Mouse (Mus musculus): ENCODE measurements at regions not wholly inside any gene's neighbourhood (a gene's known extent, or its start where the extent isn't known, plus 50 kb on each side); places are given as distances from the start of the nearest gene placed in this dataset.
A peak's percentile ranks its signal among the peaks of the same experiment; 100 is the strongest.

DNA sequence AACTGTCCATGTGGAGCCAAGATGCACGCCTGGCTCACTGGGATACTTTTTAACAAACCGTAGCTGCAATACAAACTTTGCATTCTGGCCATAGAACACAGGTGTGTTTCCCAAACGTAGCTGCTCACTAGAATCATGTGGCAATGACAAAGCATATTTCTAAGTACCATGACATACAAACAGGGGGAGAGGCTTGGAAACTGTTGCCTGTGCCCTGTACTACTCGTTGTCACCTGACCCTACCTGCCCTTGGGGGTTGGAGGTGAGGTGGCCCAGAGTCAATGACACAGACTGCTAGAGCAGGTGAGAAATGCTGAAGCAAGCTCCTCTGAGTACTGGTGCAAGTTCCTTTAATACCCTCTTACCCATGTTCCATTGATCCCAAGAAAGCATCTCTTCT, 64.3 kb upstream of the Map4k3 start:
- no peak for DNase-seq (ENCODE audit: low read depth, low spot score)

DNA sequence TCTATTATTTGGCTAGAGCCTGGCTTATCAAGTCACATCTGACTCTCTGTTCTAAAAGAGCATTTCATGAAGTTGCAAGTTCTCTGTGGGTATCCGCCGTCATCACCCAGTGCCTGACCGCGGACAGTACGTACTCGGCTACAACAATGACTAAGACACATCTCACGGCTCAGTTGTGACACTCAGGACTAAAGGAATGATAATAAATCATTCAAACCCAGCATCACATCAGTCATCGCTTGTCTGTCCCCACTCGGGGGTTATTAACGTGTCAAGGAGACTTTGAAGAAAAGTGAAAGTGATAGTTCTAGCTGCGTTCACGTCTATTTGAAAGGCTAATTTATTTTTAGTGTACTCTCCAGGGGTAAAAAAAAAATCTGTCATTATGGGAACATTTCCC, 61.4 kb upstream of the Map4k3 start:
- DNase-seq (ENCODE audit: low read depth, low spot score), result no peak

GRCm38 (mm10) chr17:80789000-80789399, 60.7 kb upstream of the Map4k3 start:
- DNase-seq (ENCODE audit: low read depth, low spot score), result no peak

DNA sequence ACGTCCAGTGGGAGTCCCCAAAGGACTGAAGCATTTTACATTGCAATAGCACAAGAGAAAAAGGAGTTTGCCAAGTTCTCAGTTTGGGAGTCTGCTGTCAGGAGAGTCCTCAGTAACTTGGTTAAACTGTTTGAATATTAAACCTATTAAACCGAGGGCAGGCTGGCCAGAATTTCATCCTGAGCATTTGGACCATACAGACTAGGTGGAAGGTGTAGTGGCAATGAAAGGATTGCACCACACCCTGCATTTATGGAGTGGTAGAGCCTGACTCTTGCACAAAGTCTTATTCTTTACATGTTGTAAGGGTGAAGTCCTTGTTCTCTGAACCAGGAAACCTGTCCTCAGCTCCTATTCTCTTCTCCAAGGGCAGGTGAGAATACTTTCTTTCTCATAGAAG, 58.6 kb upstream of the Map4k3 start:
- DNase-seq (ENCODE audit: low read depth, low spot score), result no peak

DNA sequence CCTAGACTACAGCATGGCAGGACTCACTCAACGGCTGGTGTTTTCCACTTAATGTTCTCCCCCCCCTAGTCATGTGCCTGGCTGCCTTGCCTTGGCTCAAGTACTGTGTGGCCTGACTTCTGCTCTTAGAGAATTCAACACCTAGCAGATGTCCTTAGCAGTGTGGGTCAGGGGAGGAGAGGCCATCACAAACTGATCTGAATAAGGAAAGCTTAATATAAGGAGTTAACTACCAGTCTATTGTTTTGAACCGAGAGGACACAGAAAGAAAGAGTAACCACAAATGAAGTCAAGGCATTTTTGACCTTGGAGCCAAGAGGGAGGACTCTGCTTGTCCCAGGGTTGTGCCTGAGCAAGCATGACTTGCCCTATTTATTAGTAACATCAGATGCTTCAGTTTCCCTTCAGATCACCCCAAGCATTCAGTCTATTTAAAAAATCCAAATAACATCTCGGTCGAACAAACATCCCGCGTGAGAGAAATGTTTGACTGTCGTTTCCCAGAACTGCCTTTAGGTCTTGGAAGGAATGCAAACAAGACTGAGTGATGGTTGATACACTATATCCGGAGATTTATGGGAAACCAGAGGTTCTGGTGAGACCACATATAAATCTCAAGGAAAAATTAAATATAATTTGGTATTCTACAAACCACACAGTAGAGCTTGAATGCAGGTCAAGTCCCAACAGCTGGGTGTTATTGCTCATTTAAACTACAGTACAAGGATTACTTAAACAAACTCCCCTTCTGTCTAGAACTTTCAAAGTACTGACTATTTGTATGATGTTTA, 58.0 kb upstream of the Map4k3 start:
- no peak for DNase-seq (ENCODE audit: low read depth, low spot score)

DNA sequence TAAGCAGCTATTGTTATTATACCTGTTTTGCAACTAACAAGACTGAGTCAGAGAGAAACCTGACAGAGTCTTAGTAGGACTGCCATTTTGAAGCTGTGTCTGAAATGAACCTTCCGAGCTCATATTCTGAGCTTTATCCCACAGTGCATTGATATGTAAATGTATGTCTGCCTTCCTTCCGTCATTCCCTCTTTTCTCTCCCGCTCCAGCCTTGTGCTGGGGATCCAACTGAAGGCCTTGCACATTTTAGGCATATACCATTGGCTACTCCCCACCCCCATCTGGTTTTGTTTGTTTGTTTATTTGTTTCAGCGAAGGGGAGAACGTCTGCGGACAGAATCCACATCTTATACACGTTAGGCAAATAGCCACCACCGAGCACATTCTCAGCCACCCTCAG, 57.2 kb upstream of the Map4k3 start:
- no peak for DNase-seq (ENCODE audit: low read depth, low spot score)

DNA sequence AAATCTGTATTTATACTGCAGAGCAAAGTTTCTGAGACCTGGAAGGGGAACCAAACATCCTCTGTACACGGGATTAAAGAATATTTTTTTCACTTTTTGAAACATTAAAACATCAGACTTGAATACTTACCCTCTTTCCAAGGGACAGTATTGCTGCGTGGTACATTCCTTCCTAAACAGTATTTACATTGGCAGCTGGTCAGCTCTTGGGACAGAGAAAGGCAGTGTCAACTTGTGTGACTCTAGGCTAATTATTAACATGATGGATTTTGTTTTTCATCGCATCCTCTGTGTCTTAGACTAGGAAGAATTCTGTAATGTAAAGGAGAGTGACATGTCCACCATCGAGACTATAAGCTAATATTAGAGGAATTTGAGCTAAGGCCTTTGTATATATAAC, 56.8 kb upstream of the Map4k3 start:
- DNase-seq (ENCODE audit: low read depth, low spot score), result no peak

GRCm38 (mm10) chr17:80782233-80782632, 53.9 kb upstream of the Map4k3 start:
- DNase-seq (ENCODE audit: low read depth, low spot score), result no peak

GRCm38 (mm10) chr17:80781621-80782020, 53.3 kb upstream of the Map4k3 start:
- no peak for DNase-seq (ENCODE audit: low read depth, low spot score)

- DNase-seq (ENCODE audit: low read depth, low spot score), result no peak
Measured at GRCm38 (mm10) chr17:80780303-80780702, 52.0 kb upstream of the Map4k3 start.

DNA sequence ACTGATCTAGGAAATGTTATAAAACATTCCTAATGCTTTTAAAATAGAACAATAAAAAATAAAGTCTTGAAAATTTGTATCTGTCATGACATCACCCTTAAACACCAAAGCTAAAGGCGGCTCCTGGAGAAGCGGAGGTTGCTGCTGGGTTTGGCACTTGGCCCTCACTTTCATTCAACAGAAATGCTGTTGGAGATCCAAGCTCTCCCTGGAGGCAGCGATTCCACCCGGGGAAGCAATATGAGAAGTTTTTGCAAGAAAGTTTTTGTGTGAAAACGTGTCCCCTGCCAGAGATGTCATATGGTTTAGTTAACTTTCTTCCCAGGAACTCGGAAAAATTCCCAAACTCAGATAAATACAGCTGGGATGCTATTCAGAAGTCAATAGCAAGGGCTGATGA, 51.5 kb upstream of the Map4k3 start:
- DNase-seq (ENCODE audit: low read depth, low spot score), result peak; percentile 67

Data from brain, adult 2 months (tissue).